Mouse (Mus musculus) layer of hippocampus, postnatal 10 days (tissue): ENCODE measurements around the gene Ceacam15. TPM values are rescaled to one million over a fixed set of nuclear protein-coding genes. Genes with fewer than 3 reads are reported as not detected.
"Not testable (repeated sequence)": the region's sequence is repeated elsewhere in the genome, so short reads cannot be mapped to it uniquely, and the experiment has no call there.

Source experiments
- DNase-seq, 2 experiments: peaks; one replicate each; pipeline ENCODE4 v3.0.0; 2021; ENCODE audit warnings: low spot score in 2 of 2
- long read RNA-seq: library from polyadenylated mRNA; stranded (forward); transcript quantifications from one replicate; pipeline ENCODE4 v2.0.0, GENCODE M21; 2023
- total RNA-seq, 2 experiments: library from RNA; stranded (reverse); gene quantifications; 2 replicates each; pipeline ENCODE4 v1.2.3; 2021

The Ceacam15 gene
- total RNA-seq, result not detected
- long read RNA-seq, result 0 reads

GRCm38 (mm10) chr7:16675605-16676004, at the start of gene Ceacam15:
TSS of gene Ceacam15 (minus strand) at chr7:16675705.
- DNase-seq, result no peak

DNA sequence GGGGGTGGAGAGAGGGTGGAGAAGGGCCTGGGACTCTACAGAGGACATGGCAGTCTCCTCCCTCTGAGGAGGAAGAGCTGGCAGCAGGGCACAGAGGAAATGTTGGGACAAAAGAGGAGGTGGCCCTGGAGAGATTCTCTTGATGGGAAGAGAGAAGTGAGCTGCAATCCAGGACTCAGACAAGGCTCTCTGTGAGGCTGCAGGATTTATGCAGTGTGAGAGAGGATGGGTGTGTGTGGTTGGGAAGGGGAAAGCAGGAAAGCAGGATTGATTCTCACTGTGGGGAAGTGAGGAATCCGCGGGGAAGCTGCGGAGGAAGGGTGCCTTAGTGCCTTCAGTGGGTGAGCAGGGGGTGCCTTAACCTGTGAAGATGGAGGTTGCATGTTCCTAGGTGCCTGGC, 47.0 kb upstream of the Ceacam15 start:
- not testable (repeated sequence) for DNase-seq

- DNase-seq, result no peak
These were observed 46.1 kb upstream of the Ceacam15 start, which contains the start of gene Ceacam9 for GRCm38 (mm10) chr7:16721629-16722028. TSS of gene Ceacam9 (plus strand) at chr7:16721929.

- not testable (repeated sequence) for DNase-seq
These were observed 41.1 kb upstream of the Ceacam15 start for GRCm38 (mm10) chr7:16716456-16717152.

GRCm38 (mm10) chr7:16712633-16713415, 37.3 kb upstream of the Ceacam15 start:
- no peak for DNase-seq

DNA sequence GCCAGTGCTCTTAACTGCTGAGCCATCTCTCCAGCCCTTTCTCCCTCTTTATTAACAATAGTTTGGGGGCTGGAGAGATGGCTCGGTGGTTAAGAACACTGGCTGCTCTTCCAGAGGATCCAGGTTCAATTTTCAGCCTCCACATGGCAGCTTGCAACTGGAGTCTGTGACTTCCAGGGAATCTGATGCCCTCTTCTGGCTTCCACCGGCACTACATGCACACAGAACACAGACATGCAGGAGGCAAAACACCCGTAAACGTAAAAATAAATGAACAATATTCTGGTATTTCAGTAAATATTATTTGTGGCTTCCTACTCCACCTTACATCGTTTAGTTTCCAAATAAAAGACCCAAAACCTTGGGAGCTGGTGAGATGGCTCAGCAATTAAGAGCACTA, 35.1 kb upstream of the Ceacam15 start:
- no peak for DNase-seq

DNA sequence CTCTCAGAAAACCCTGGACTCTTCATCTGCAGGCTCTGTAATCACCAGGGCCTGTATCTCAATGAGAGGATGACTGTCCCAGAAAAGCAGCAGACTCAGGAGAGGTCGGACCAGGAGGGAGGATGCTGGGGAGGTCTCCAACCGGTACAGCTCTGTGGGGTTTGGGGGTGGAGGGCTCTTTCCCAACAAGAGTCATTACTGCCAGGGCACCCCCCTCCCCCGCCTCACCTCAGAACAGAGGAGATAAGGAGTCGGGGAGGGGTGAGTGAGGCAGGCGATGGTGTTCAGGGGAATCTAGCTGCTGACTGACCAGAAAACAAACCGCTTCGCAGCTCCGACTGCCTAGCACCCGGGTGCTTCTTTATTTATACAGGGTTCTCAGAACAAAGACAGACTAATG, 32.7 kb upstream of the Ceacam15 start:
- DNase-seq, result no peak

- no peak for DNase-seq
These were observed 30.9 kb upstream of the Ceacam15 start for GRCm38 (mm10) chr7:16706385-16706784.

- no peak for DNase-seq
These were observed 25.1 kb upstream of the Ceacam15 start for GRCm38 (mm10) chr7:16700583-16700982.

- DNase-seq, result no peak
These were observed 23.5 kb upstream of the Ceacam15 start for GRCm38 (mm10) chr7:16699042-16699441.

DNA sequence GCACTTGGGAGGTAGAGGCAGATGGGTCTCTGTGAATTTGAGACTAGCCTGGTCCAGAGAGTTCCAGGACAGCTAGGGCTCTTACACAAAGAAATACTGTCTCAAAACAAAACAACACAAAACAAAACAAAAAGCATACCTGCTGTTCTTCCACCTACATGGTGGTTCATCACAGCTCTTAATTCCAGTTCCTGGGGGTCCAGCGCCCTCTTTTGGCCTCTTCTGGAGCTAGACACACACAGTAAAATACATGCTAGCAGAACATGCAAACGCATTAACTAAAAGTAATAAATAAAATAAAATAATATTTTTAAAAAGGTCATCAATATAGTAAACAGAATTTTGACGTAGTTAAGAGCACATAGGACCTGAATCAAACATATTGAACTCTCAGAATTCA, 19.5 kb upstream of the Ceacam15 start:
- DNase-seq, result peak; percentile 52 to 63

DNA sequence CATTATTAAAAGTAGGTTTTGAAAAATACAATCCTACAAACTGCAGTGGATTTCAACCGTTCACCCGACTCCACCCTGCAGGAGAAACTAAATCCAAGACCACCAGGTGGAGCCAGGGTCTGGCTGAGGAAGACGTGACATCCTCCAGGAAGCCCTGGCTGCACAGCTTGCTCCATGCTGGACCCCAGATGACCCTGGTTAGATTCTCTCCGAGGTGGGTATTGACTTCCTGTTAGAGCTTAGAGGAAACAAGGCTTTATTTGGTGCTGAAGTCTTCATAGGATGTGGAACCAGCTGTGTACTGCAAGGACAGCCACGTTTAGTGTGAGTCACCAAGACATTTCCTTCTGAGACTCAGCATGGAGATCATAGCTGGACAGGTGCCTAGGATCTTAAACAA, 13.7 kb upstream of the Ceacam15 start:
- DNase-seq, result no peak

DNA sequence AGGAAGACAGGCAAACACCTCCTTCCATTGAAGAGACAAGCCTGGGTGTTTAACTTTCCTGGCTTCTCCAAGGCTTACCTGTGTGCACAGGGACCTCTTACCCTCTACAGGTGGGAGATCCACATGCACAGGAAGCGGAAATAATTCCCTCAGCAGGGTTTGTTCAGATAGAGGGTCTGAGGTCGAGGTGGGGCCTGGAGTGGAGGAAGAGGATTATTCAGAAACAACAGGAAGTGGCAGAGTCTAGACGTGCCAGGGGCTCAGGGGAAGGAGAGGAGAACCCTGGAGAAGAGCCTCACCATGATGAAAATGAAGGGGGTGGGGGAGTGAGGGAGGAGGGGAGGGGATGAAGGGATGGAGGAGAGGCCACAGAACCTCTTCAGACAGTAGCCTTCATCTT, 4.7 kb upstream of the Ceacam15 start:
- DNase-seq, result not testable (repeated sequence)

GRCm38 (mm10) chr7:16674699-16675098, 806 bp downstream of the Ceacam15 start:
- not testable (repeated sequence) for DNase-seq

DNA sequence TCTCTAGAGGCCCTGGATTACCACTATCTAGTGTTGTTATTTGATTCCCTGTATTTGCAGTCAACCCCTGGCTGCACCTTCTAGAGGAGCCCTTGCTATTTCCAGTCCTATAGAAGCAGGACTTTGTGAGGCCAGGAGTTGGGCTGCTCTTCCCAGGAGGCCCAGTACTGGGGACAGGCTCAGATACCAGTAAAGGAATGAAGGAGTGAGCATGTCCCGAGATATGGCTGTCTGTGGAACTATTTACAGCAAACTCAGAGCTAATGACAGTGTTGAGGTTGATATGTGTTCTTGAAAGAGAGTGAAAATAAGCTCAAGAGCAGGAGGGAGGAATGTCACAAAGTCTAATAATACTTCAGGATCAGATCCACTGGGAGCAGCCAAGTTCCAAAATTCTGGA, 1.7 kb downstream of the Ceacam15 start:
- DNase-seq, result no peak

- not testable (repeated sequence) for DNase-seq
These were observed 7.1 kb downstream of the Ceacam15 start for GRCm38 (mm10) chr7:16668331-16668930.

GRCm38 (mm10) chr7:16644260-16644659, 31.2 kb downstream of the Ceacam15 start:
- DNase-seq, result no peak

GRCm38 (mm10) chr7:16643106-16643505, 32.4 kb downstream of the Ceacam15 start:
- not testable (repeated sequence) for DNase-seq

DNA sequence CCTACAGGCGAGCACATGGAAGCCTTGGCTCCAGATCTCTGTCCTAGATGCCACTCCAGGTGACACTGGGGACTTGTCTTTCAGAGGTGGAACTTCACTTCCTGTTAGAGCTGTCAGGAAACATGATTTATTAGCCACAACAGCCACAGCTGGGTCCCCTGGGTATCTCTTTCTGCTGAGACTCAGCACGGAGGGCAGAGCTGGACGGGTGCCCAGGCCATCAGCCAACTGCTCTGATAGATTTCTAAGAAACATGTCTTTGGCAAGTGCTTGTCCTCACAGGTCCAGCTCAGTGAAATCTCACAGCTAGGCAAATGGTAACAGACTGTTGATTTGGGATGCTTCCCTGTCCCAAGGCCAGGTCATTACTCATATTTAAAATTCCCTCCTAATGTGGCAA, 36.5 kb downstream of the Ceacam15 start:
- peak; percentile 48 to 61 for DNase-seq

- DNase-seq, result no peak
These were observed 40.4 kb downstream of the Ceacam15 start for GRCm38 (mm10) chr7:16635116-16635515.

DNA sequence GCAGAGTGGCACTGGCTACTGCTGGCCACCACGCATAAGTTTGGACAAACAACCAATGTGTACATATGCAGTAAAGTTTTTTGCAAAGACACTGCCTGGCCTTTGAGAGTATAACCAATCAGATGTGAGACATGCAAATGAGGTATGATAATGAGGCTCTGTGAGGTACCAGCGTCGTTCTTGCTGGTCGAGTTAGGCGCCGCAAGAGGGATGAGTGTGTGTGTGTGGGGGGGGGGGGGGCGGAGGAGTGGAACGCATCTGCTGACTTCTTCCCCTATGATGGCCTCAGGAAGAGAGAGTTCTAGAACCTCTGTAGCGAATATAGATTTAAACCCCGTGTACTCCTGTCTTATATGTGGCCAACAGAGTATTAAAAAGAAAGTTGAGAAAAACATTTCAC, 41.6 kb downstream of the Ceacam15 start:
- DNase-seq, result not testable (repeated sequence)

DNA sequence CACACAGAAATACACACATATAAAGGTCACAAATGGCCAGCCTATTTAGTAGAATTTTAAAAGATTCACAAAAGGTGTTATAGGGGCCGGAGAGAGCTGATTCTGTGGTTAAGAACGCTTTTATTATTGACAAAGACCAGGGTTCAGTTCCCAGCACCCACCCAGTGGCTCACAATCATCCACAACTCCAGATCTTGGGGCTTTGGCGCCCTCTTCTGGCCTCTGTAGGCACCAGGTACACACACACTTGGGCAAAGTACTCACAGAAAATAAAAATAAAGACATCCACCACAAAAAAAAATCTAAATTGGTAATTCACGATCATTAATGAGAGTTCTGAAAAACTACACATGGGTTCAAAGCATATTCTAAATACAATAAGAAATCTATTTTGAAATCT, 43.6 kb downstream of the Ceacam15 start:
- no peak for DNase-seq
